Mouse (Mus musculus) CH12F3 (cell line): ENCODE data around the gene Cacna2d3.

Experiments
- in situ Hi-C: fragments of 300-500 bp; cut with MboI; formaldehyde crosslinking; loops from 2 replicates; pipeline ENCODE4 v1.14.3; 2020; ENCODE audit warnings: low sequenced_read_pairs

The Cacna2d3 gene

GRCm38 (mm10) chr14:29086528-29086927 lies 635.1 kb downstream of the Cacna2d3 start:
- in situ Hi-C loops: no loop called here

- in situ Hi-C loops: no loop called here
Measured at GRCm38 (mm10) chr14:29085493-29086159, 636.0 kb downstream of the Cacna2d3 start.

GRCm38 (mm10) chr14:29082171-29082570 lies 639.5 kb downstream of the Cacna2d3 start:
- in situ Hi-C loops: no loop called here

- in situ Hi-C loops: no loop called here
Measured at GRCm38 (mm10) chr14:29080630-29081029, 641.0 kb downstream of the Cacna2d3 start.

GRCm38 (mm10) chr14:29080228-29080627 lies 641.4 kb downstream of the Cacna2d3 start:
- in situ Hi-C loops: no loop called here

- in situ Hi-C loops: no loop called here
Measured at GRCm38 (mm10) chr14:29077418-29077817, 644.2 kb downstream of the Cacna2d3 start.

GRCm38 (mm10) chr14:29073747-29074146 lies 647.9 kb downstream of the Cacna2d3 start:
- in situ Hi-C loops: no loop called here

- in situ Hi-C loops: no loop called here
Measured at GRCm38 (mm10) chr14:29062676-29063075, 659.0 kb downstream of the Cacna2d3 start.

- in situ Hi-C loops: no loop called here
Measured at GRCm38 (mm10) chr14:29061491-29061890, 660.2 kb downstream of the Cacna2d3 start.

- in situ Hi-C loops: no loop called here
Measured at GRCm38 (mm10) chr14:29060679-29061078, 661.0 kb downstream of the Cacna2d3 start.

- in situ Hi-C loops: no loop called here
Measured at GRCm38 (mm10) chr14:29051951-29052835, 669.5 kb downstream of the Cacna2d3 start.

- in situ Hi-C loops: no loop called here
Measured at GRCm38 (mm10) chr14:29042355-29042754, 679.3 kb downstream of the Cacna2d3 start.

GRCm38 (mm10) chr14:29041498-29041897 lies 680.2 kb downstream of the Cacna2d3 start:
- in situ Hi-C loops: no loop called here

GRCm38 (mm10) chr14:29040606-29041364 lies 680.9 kb downstream of the Cacna2d3 start:
- in situ Hi-C loops: no loop called here

GRCm38 (mm10) chr14:29038246-29038645 lies 683.4 kb downstream of the Cacna2d3 start:
- in situ Hi-C loops: no loop called here

GRCm38 (mm10) chr14:29031858-29032395 lies 689.7 kb downstream of the Cacna2d3 start:
- in situ Hi-C loops: no loop called here

- in situ Hi-C loops: no loop called here
Measured at GRCm38 (mm10) chr14:29030519-29030918, 691.1 kb downstream of the Cacna2d3 start.

GRCm38 (mm10) chr14:29029896-29030420 lies 691.7 kb downstream of the Cacna2d3 start:
- in situ Hi-C loops: no loop called here

GRCm38 (mm10) chr14:29029107-29029469 lies 692.6 kb downstream of the Cacna2d3 start:
- in situ Hi-C loops: no loop called here

GRCm38 (mm10) chr14:29028391-29029106 lies 693.1 kb downstream of the Cacna2d3 start:
- in situ Hi-C loops: no loop called here
